Mouse (Mus musculus) CD8-positive naive resting alpha-beta T cell, adult 2 months (primary cell): Measurements from ENCODE around the gene Xbp1.
"Not testable (repeated sequence)": the region's sequence is repeated elsewhere in the genome, so short reads cannot be mapped to it uniquely, and the experiment has no call there.

Experiments
- DNase-seq, 2 experiments: peaks; one replicate each; pipeline ENCODE4 v3.0.0; 2022; ENCODE audit warnings: low read depth in 2 of 2, low spot score in 2 of 2

Gene Xbp1

GRCm38 (mm10) chr11:5520412-5521265 is at the start of gene Xbp1:
Gene Xbp1 (plus strand): TSS chr11:5520659.
- peak; percentile 90 to 92 for DNase-seq

- DNase-seq: peak; percentile 54 to 68
These were observed 46.3 kb upstream of the Xbp1 start for GRCm38 (mm10) chr11:5474130-5474529.

- not testable (repeated sequence) for DNase-seq
These were observed 44.8 kb upstream of the Xbp1 start for GRCm38 (mm10) chr11:5475556-5476118.

GRCm38 (mm10) chr11:5476806-5477205 is 43.7 kb upstream of the Xbp1 start:
- DNase-seq: no peak

- DNase-seq: no peak
These were observed 42.3 kb upstream of the Xbp1 start for GRCm38 (mm10) chr11:5478193-5478592.

GRCm38 (mm10) chr11:5478831-5479230 is 41.6 kb upstream of the Xbp1 start:
- no peak for DNase-seq

- no peak for DNase-seq
These were observed 37.9 kb upstream of the Xbp1 start for GRCm38 (mm10) chr11:5482581-5482980.

GRCm38 (mm10) chr11:5485193-5486011 is 35.1 kb upstream of the Xbp1 start:
- peak; percentile 74 to 84 for DNase-seq

GRCm38 (mm10) chr11:5489433-5489832 is 31.0 kb upstream of the Xbp1 start:
- not testable (repeated sequence) for DNase-seq

GRCm38 (mm10) chr11:5490989-5491656 is 29.3 kb upstream of the Xbp1 start:
- DNase-seq: no peak

- no peak for DNase-seq
These were observed 28.5 kb upstream of the Xbp1 start for GRCm38 (mm10) chr11:5491912-5492311.

- DNase-seq: no peak
These were observed 26.6 kb upstream of the Xbp1 start for GRCm38 (mm10) chr11:5493869-5494268.

GRCm38 (mm10) chr11:5495286-5495832 is 25.1 kb upstream of the Xbp1 start:
- no peak for DNase-seq

- DNase-seq: no peak
These were observed 24.6 kb upstream of the Xbp1 start for GRCm38 (mm10) chr11:5495906-5496305.

GRCm38 (mm10) chr11:5496559-5497248 is 23.8 kb upstream of the Xbp1 start:
- no peak for DNase-seq

- DNase-seq: no peak
These were observed 22.0 kb upstream of the Xbp1 start for GRCm38 (mm10) chr11:5498422-5498821.

GRCm38 (mm10) chr11:5498931-5499661 is 21.4 kb upstream of the Xbp1 start:
- DNase-seq: no peak

- no peak for DNase-seq
These were observed 20.4 kb upstream of the Xbp1 start for GRCm38 (mm10) chr11:5499961-5500644.
